ENCODE assay signal across 8 mouse cellular contexts in genomic region chr11:94629884-94630198, GRCm38 (mm10). TPM values are rescaled to one million over a fixed set of nuclear protein-coding genes. Genes with fewer than 3 reads are reported as not detected.
DNase-seq lines count a peak whose midpoint lies in the region; ATAC-seq and TF ChIP-seq lines count a peak whose summit lies in the region.

No protein-coding gene starts in this region.

- DNase-seq in heart, adult 11 months = no peak
- DNase-seq in G1E (ENCODE audit: low spot score) = no peak
- no peak for DNase-seq in hindbrain, embryonic 10.5 days (ENCODE audit: low spot score)
- no peak for DNase-seq in embryo, embryonic 9.5 days (ENCODE audit: extremely low spot score)
- no peak for DNase-seq in spleen, postnatal 36 days (ENCODE audit: low spot score in 2 of 2)
- no peak for DNase-seq in left cerebral cortex, adult 8-10 months (ENCODE audit: low spot score in 2 of 2)

- peak overlapping the region; percentile 88 for H3K9ac ChIP-seq in heart, embryonic 13.5 days

- H3K4me2 ChIP-seq in heart, embryonic 13.5 days = peak overlapping the region; percentile 91

- H3K27me3 ChIP-seq in heart, embryonic 13.5 days (replicated peaks) = no peaks in the 10 kb centered on the region
- no peaks in the 10 kb centered on the region for H3K27me3 ChIP-seq in G1E (ENCODE audit: insufficient read depth, low read length)
- no peaks in the 10 kb centered on the region for H3K27me3 ChIP-seq in hindbrain, embryonic 10.5 days (ENCODE audit: insufficient read depth, poor library complexity, severe bottlenecking)

- peaks cover 32% of the 10 kb centered on the region for H3K36me3 ChIP-seq in heart, embryonic 13.5 days
- H3K36me3 ChIP-seq in G1E (replicated peaks) = peaks cover 43% of the 10 kb centered on the region
- peaks cover 37% of the 10 kb centered on the region for H3K36me3 ChIP-seq in hindbrain, embryonic 10.5 days

- TF ChIP-seq CTCF in G1E (IDR thresholded peaks at IDR 0.05; ENCODE audit: low read depth, low read length) = no peak

- H3K9me3 ChIP-seq in heart, embryonic 13.5 days = no peaks in the 10 kb centered on the region
- H3K9me3 ChIP-seq in G1E (replicated peaks) = no peaks in the 10 kb centered on the region
- no peaks in the 10 kb centered on the region for H3K9me3 ChIP-seq in hindbrain, embryonic 10.5 days

- peak overlapping the region; percentile 58 for H3K27ac ChIP-seq in heart, embryonic 13.5 days (replicated peaks)
- H3K27ac ChIP-seq in hindbrain, embryonic 10.5 days = peak overlapping the region; percentile 91

- peak; percentile 61; the same call in 1 of the 2 replicates for ATAC-seq in heart, embryonic 13.5 days (ENCODE audit: extremely low read depth, insufficient number of reproducible peaks, low FRiP score, low TSS enrichment)
- ATAC-seq in G1E (ENCODE audit: extremely low read depth, insufficient number of reproducible peaks, low FRiP score, poor library complexity, severe bottlenecking) = no peak
- ATAC-seq in megakaryocyte-erythroid progenitor cell, adult 5-6 weeks (replicated peaks; ENCODE audit: low FRiP score, low TSS enrichment, poor library complexity, severe bottlenecking) = peak; percentile 44

- peaks cover 13% of the 10 kb centered on the region for H3K4me1 ChIP-seq in heart, embryonic 13.5 days
- H3K4me1 ChIP-seq in G1E (ENCODE audit: insufficient read depth, low read depth, low read length) = peaks cover 32% of the 10 kb centered on the region
- H3K4me1 ChIP-seq in hindbrain, embryonic 10.5 days (replicated peaks) = peaks cover 15% of the 10 kb centered on the region

- 0% methylated on average over 28 of the region's 28 CpGs for WGBS in heart, embryonic 13.5 days
- WGBS in hindbrain, embryonic 10.5 days = under 1% methylated on average over 27 of the region's 28 CpGs

- H3K4me3 ChIP-seq in heart, embryonic 13.5 days = peak overlapping the region; percentile 73
- peak overlapping the region; percentile 94 for H3K4me3 ChIP-seq in G1E (ENCODE audit: low read depth, low read length)
- peak overlapping the region; percentile 75 for H3K4me3 ChIP-seq in hindbrain, embryonic 10.5 days

RNA-seq across cellular contexts. Expression of gene Lrrc59, which starts 0.3 kb away (rescaled TPM):
- polyA plus RNA-seq in heart, embryonic 13.5 days (2015; fragmentation: Nextera tagmentation; extraction: Ambion mirVana) = 143 and 147 TPM in 2 replicates
- total RNA-seq in G1E (2014; fragmentation: Nextera tagmentation) (107 and 120 TPM in 2 replicates), G1E (2017) (106 and 117 TPM in 2 replicates)
- polyA plus RNA-seq in G1E (2012) = 146 and 181 TPM in 2 replicates
- polyA plus RNA-seq in hindbrain, embryonic 10.5 days (2016; fragmentation: Nextera tagmentation; extraction: Ambion mirVana) = 274 and 275 TPM in 2 replicates
- total RNA-seq in megakaryocyte-erythroid progenitor cell, adult 5-6 weeks (2014; fragmentation: Nextera tagmentation) = 97.5 and 104 TPM in 2 replicates
- 141 and 166 TPM in 2 replicates for total RNA-seq in megakaryocyte-erythroid progenitor cell, adult 5-6 weeks (2017)
- total RNA-seq in left cerebral cortex, adult 8-10 months (2022) = 10 to 100 TPM; 84.0 to 91.2 (median 86.3) TPM

RNA-seq across cellular contexts. Expression of gene Mrpl27, which starts 23.7 kb away (rescaled TPM):
- polyA plus RNA-seq in heart, embryonic 13.5 days (2015; fragmentation: Nextera tagmentation; extraction: Ambion mirVana) = 128 and 142 TPM in 2 replicates
- total RNA-seq in G1E (2014; fragmentation: Nextera tagmentation) (19.5 and 26.2 TPM in 2 replicates), G1E (2017) (54.7 and 70.9 TPM in 2 replicates)
- polyA plus RNA-seq in G1E (2012) = 66.3 and 70.6 TPM in 2 replicates
- 133 and 157 TPM in 2 replicates for polyA plus RNA-seq in hindbrain, embryonic 10.5 days (2016; fragmentation: Nextera tagmentation; extraction: Ambion mirVana)
- 79.7 and 90.4 TPM in 2 replicates for total RNA-seq in megakaryocyte-erythroid progenitor cell, adult 5-6 weeks (2014; fragmentation: Nextera tagmentation)
- 31.7 and 45.3 TPM in 2 replicates for total RNA-seq in megakaryocyte-erythroid progenitor cell, adult 5-6 weeks (2017)
- 10 to 100 TPM; 62.7 to 75.7 (median 69.0) TPM for total RNA-seq in left cerebral cortex, adult 8-10 months (2022)

RNA-seq across cellular contexts. Expression of gene Eme1, which starts 23.9 kb away (rescaled TPM):
- 11.9 and 14.9 TPM in 2 replicates for polyA plus RNA-seq in heart, embryonic 13.5 days (2015; fragmentation: Nextera tagmentation; extraction: Ambion mirVana)
- total RNA-seq in G1E (2014; fragmentation: Nextera tagmentation) = 14.4 and 17.9 TPM in 2 replicates
- 39.0 and 42.0 TPM in 2 replicates for total RNA-seq in G1E (2017)
- polyA plus RNA-seq in G1E (2012) = 25.8 and 29.4 TPM in 2 replicates
- polyA plus RNA-seq in hindbrain, embryonic 10.5 days (2016; fragmentation: Nextera tagmentation; extraction: Ambion mirVana) = 42.3 and 57.1 TPM in 2 replicates
- 22.8 and 22.9 TPM in 2 replicates for total RNA-seq in megakaryocyte-erythroid progenitor cell, adult 5-6 weeks (2014; fragmentation: Nextera tagmentation)
- 32.2 and 46.2 TPM in 2 replicates for total RNA-seq in megakaryocyte-erythroid progenitor cell, adult 5-6 weeks (2017)
- total RNA-seq in left cerebral cortex, adult 8-10 months (2022) = under 1 TPM in 1 of 4 experiments, not detected in 3; 0.19 TPM

RNA-seq across cellular contexts. Expression of gene Acsf2, which starts 28.2 kb away (rescaled TPM):
- polyA plus RNA-seq in heart, embryonic 13.5 days (2015; fragmentation: Nextera tagmentation; extraction: Ambion mirVana) = 2.8 and 3.1 TPM in 2 replicates
- total RNA-seq in G1E (2014; fragmentation: Nextera tagmentation) (1.4 and 1.6 TPM in 2 replicates), G1E (2017) (0.27 and 0.81 TPM in 2 replicates)
- polyA plus RNA-seq in G1E (2012) = 1.5 and 1.6 TPM in 2 replicates
- polyA plus RNA-seq in hindbrain, embryonic 10.5 days (2016; fragmentation: Nextera tagmentation; extraction: Ambion mirVana) = 3.7 and 4.5 TPM in 2 replicates
- total RNA-seq in megakaryocyte-erythroid progenitor cell, adult 5-6 weeks (2014; fragmentation: Nextera tagmentation) = 6.9 and 10.6 TPM in 2 replicates
- 1.0 and 2.8 TPM in 2 replicates for total RNA-seq in megakaryocyte-erythroid progenitor cell, adult 5-6 weeks (2017)
- total RNA-seq in left cerebral cortex, adult 8-10 months (2022) = 10 to 100 TPM; 16.8 to 19.7 (median 18.8) TPM

RNA-seq across cellular contexts. Expression of gene Xylt2, which starts 47.5 kb away (rescaled TPM):
- 11.6 and 11.7 TPM in 2 replicates for polyA plus RNA-seq in heart, embryonic 13.5 days (2015; fragmentation: Nextera tagmentation; extraction: Ambion mirVana)
- total RNA-seq in G1E (2014; fragmentation: Nextera tagmentation) (4.5 and 9.9 TPM in 2 replicates), G1E (2017) (6.6 and 7.0 TPM in 2 replicates)
- 14.7 and 16.4 TPM in 2 replicates for polyA plus RNA-seq in G1E (2012)
- 13.9 and 16.7 TPM in 2 replicates for polyA plus RNA-seq in hindbrain, embryonic 10.5 days (2016; fragmentation: Nextera tagmentation; extraction: Ambion mirVana)
- total RNA-seq in megakaryocyte-erythroid progenitor cell, adult 5-6 weeks (2014; fragmentation: Nextera tagmentation) = 4.8 and 5.2 TPM in 2 replicates
- 3.8 and 5.0 TPM in 2 replicates for total RNA-seq in megakaryocyte-erythroid progenitor cell, adult 5-6 weeks (2017)
- total RNA-seq in left cerebral cortex, adult 8-10 months (2022) = 10 to 100 TPM; 25.9 to 27.8 (median 26.7) TPM

Comparison
In these comparisons a context has a peak if more than half of its experiments do, and no peak if none do; other contexts are left out.
1. RNA of gene Eme1, which starts 23.9 kb away (total RNA-seq): 22.8 to 46.2 TPM in megakaryocyte-erythroid progenitor cell, adult 5-6 weeks and 14.4 to 42.0 TPM in G1E; 0.19 TPM in left cerebral cortex, adult 8-10 months; every median in the first group is over 10 times any median in the second.
2. Peak in every context shown above with its lines, with median percentiles within 50 percentile points of each other: H3K4me3 ChIP-seq.